Mouse (Mus musculus): ENCODE data around the gene Knstrn. TPM values are rescaled to one million over a fixed set of nuclear protein-coding genes. Genes with fewer than 3 reads are reported as not detected.

Knstrn gene
- polyA plus RNA-seq (2012; rRNA removed), result 0.70 and 1.0 TPM in 2 replicates

GRCm38 (mm10) chr2:118813981-118814836 lies at the start of gene Knstrn:
Gene Knstrn, plus strand, starts transcription at chr2:118814003.
- TF ChIP-seq CTCF (IDR thresholded peaks at IDR 0.05; ENCODE audit: insufficient read depth, low read length) (no peak), POLR2A (IDR thresholded peaks at IDR 0.05; ENCODE audit: borderline replicate concordance, extremely low read depth, low read depth, low read length) (no peak)
- Histone ChIP-seq H3K4me3 (replicated peaks; ENCODE audit: extremely low read depth, low read depth, low read length) (peak within 1 kb of the TSS; percentile 79), H3K4me1 (ENCODE audit: control insufficient read depth, insufficient read depth, low read length) (peaks cover 3% of the 10 kb centered on the region)
- WGBS, result under 1% methylated on average over 49 of the region's 49 CpGs
- peak; percentile 84 for DNase-seq

DNA sequence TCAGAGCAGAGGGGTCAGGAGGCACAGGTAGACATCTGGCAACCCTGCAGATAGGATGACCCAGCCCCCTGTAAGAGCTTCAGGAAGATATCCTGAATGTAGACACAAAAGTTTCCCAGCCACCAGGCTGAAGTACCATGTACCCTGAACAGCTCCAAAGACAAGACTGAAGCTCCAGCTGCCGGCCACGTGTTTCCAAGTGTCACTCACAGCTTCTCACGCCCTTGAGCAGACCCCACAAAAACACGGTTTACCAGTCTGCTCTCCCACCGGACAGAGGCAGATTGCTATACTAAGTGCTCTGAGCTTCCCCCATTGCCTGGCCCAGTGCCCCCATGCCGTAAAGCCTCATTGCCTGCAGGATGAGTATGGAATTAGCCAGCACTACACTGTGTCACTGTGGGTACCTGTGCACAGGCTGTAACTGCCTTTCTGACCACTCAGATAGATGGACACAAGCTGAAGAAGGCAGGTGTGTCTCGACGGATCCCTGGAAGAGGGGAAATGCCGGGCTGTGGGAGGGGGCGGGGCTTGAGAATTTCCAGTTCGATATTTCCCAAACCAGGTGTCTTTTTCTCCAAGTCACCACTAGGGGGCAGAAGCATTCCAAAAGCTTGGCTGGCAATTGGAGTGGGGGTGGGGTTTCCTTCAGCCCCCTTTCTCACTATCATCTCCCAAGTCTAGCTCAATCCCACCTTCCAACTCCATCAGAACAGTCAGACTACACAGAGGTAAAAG lies 49.5 kb upstream of the Knstrn start:
- DNase-seq, result peak; percentile 46
- 17% methylated on average over 11 of the region's 11 CpGs for WGBS
- Histone ChIP-seq H3K4me3 (replicated peaks; ENCODE audit: extremely low read depth, low read depth, low read length) (peak overlapping the region; percentile 21), H3K4me1 (ENCODE audit: control insufficient read depth, insufficient read depth, low read length) (peaks cover 38% of the 10 kb centered on the region)
- TF ChIP-seq POLR2A (IDR thresholded peaks at IDR 0.05; ENCODE audit: borderline replicate concordance, extremely low read depth, low read depth, low read length), result no peak
- peak; percentile 53 for TF ChIP-seq CTCF (IDR thresholded peaks at IDR 0.05; ENCODE audit: insufficient read depth, low read length)

DNA sequence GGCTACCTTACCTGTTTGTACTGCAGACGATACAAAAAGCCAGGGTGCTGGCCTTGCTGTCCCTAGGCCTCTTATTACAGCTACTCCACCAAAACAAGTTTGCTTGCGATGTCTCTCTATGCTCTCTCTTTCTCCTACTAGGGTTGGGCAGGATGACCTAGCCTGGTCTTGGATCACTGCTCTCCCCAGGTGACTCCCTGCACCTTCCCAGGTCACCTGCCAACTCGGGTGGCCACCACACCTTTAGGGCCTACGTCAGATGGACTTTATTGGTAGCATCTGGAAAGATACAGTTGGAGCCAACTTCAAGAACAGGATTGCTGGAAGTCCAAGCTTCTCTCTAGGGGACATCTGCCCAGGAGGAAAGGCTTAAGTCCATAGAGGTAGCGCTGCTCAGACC lies 48.9 kb upstream of the Knstrn start:
- H3K4me1 ChIP-seq (ENCODE audit: control insufficient read depth, insufficient read depth, low read length), result peaks cover 35% of the 10 kb centered on the region
- WGBS, result 81% methylated on average over 5 of the region's 5 CpGs
- DNase-seq, result peak; percentile 14
- H3K4me3 ChIP-seq (replicated peaks; ENCODE audit: extremely low read depth, low read depth, low read length), result no peak overlapping the region
- TF ChIP-seq CTCF (IDR thresholded peaks at IDR 0.05; ENCODE audit: insufficient read depth, low read length) (no peak), POLR2A (IDR thresholded peaks at IDR 0.05; ENCODE audit: borderline replicate concordance, extremely low read depth, low read depth, low read length) (no peak)

- peak; percentile 15 for DNase-seq
- TF ChIP-seq POLR2A (IDR thresholded peaks at IDR 0.05; ENCODE audit: borderline replicate concordance, extremely low read depth, low read depth, low read length) (no peak), CTCF (IDR thresholded peaks at IDR 0.05; ENCODE audit: insufficient read depth, low read length) (0 out of 2 replicates have a peak, but pooled peaks have one; percentile 10)
- H3K4me3 ChIP-seq (replicated peaks; ENCODE audit: extremely low read depth, low read depth, low read length), result no peak overlapping the region
- H3K4me1 ChIP-seq (ENCODE audit: control insufficient read depth, insufficient read depth, low read length), result peaks cover 21% of the 10 kb centered on the region
- WGBS, result 58% methylated on average over 10 of the region's 10 CpGs
These were observed 47.5 kb upstream of the Knstrn start for GRCm38 (mm10) chr2:118766041-118767033.

- 77% methylated on average over 6 of the region's 6 CpGs for WGBS
- Histone ChIP-seq H3K4me1 (ENCODE audit: control insufficient read depth, insufficient read depth, low read length) (no peaks in the 10 kb centered on the region; the same call in 1 of the 2 replicates), H3K4me3 (replicated peaks; ENCODE audit: extremely low read depth, low read depth, low read length) (no peak within 1 kb of the TSS)
- TF ChIP-seq CTCF (IDR thresholded peaks at IDR 0.05; ENCODE audit: insufficient read depth, low read length) (no peak), POLR2A (IDR thresholded peaks at IDR 0.05; ENCODE audit: borderline replicate concordance, extremely low read depth, low read depth, low read length) (no peak)
- no peak for DNase-seq
These were observed 41.5 kb upstream of the Knstrn start, which contains the start of gene Phgr1 for GRCm38 (mm10) chr2:118772158-118772874. Gene Phgr1, plus strand, starts transcription at chr2:118772769.

GRCm38 (mm10) chr2:118774536-118774935 lies 39.3 kb upstream of the Knstrn start:
- WGBS, result 62% methylated on average over 2 of the region's 2 CpGs
- no peak for DNase-seq
- TF ChIP-seq CTCF (IDR thresholded peaks at IDR 0.05; ENCODE audit: insufficient read depth, low read length) (no peak), POLR2A (IDR thresholded peaks at IDR 0.05; ENCODE audit: borderline replicate concordance, extremely low read depth, low read depth, low read length) (no peak)
- no peak overlapping the region for H3K4me3 ChIP-seq (replicated peaks; ENCODE audit: extremely low read depth, low read depth, low read length)
- H3K4me1 ChIP-seq (ENCODE audit: control insufficient read depth, insufficient read depth, low read length), result peaks cover 5% of the 10 kb centered on the region; the same call in 1 of the 2 replicates

- 13% methylated on average over 1 of the region's 1 CpGs for WGBS
These were observed 38.4 kb upstream of the Knstrn start for GRCm38 (mm10) chr2:118775396-118775795.

DNA sequence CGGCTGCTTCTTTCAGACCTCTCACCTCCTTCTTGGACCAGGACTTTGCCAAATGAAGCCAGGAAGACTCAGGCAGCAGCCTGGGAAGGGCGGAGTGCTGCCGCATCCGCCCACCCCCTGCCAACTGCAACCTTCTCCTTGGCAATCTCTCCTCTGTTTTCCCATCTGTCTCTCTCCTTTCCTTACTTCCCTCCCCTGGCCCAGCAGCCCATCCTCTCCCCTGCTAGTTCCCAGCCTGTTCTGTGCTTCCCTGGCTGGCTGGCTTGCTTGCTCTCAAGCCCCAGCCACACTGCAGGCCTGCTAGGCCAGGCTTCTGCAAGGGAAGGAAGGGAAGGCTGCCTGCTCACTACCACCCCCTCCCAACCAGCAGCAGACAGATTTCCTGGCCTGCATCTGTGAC lies 38.0 kb upstream of the Knstrn start:
- WGBS, result 43% methylated on average over 4 of the region's 4 CpGs
- H3K4me3 ChIP-seq (replicated peaks; ENCODE audit: extremely low read depth, low read depth, low read length), result no peak overlapping the region
- DNase-seq, result no peak
- peaks cover 5% of the 10 kb centered on the region; the same call in 1 of the 2 replicates for H3K4me1 ChIP-seq (ENCODE audit: control insufficient read depth, insufficient read depth, low read length)
- no peak for TF ChIP-seq CTCF (IDR thresholded peaks at IDR 0.05; ENCODE audit: insufficient read depth, low read length)
- TF ChIP-seq POLR2A (IDR thresholded peaks at IDR 0.05; ENCODE audit: borderline replicate concordance, extremely low read depth, low read depth, low read length), result no peak

More at GRCm38 (mm10) chr2:118775396-118775795, 38.4 kb upstream of the Knstrn start:
- DNase-seq, result no peak
- TF ChIP-seq CTCF (IDR thresholded peaks at IDR 0.05; ENCODE audit: insufficient read depth, low read length), result no peak
- TF ChIP-seq POLR2A (IDR thresholded peaks at IDR 0.05; ENCODE audit: borderline replicate concordance, extremely low read depth, low read depth, low read length), result no peak
- Histone ChIP-seq H3K4me3 (replicated peaks; ENCODE audit: extremely low read depth, low read depth, low read length) (no peak overlapping the region), H3K4me1 (ENCODE audit: control insufficient read depth, insufficient read depth, low read length) (peaks cover 5% of the 10 kb centered on the region; the same call in 1 of the 2 replicates)
